Mouse (Mus musculus) C2C12 (cell line): Measurements from ENCODE around the gene Crabp2.

Experiments
- CTCF ChIP-seq: IDR thresholded peaks from one replicate; pipeline ENCODE4 v1.5.1; 2011; ENCODE audit not compliant: control insufficient read depth, insufficient read depth, insufficient read length
- MAX ChIP-seq: IDR thresholded peaks from one replicate; pipeline ENCODE4 v1.6.1; 2011; ENCODE audit warnings: mild to moderate bottlenecking, control low read depth
- USF1 ChIP-seq: IDR thresholded peaks from one replicate; pipeline ENCODE4 v1.6.1; 2011; ENCODE audit warnings: low read depth, mild to moderate bottlenecking, control low read depth, moderate library complexity

DNA sequence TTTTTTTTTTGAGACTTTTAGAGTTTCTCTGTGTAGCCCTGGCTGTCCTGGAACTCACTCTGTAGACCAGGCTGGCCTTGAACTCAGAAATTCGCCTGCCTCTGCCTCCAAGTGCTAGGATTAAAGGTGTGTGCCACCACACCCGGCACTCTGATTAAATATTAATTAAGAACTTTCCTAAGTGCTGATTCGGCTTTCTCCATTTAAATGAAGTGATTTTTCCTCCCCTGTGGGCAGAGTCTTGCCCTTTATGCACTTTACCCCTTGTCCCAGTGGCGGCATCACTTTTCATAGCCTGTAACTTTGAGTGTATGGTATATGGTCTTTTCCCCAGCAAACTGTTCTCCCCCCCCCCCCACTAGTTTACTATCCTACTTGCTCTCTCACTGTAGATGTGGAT is 13.3 kb upstream of the Crabp2 start:
- TF ChIP-seq CTCF (no peak), USF1 (no peak), MAX (no peak)
